Comparison of ENCODE assay signal across 9 mouse cellular contexts in the genomic region with DNA sequence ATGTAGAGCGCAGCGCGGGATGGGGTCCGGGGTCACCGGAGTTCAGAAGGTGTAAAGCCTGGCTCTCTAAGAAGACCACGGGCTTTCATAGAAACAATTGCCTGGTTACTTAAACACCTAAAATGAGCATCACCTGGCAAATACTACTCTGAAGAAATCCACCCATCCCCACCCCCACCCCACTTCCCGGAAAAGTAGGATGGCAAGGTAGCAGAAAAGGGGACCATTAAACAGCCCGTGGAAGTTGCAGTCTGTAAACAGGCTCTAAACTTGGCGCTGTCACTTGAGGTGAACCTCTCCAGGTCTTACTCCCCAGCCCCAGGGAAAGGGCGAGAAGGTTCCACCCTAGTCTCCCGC. TPM values are rescaled to one million over a fixed set of nuclear protein-coding genes. Genes with fewer than 3 reads are reported as not detected.
DNase-seq lines count a peak whose midpoint lies in the region; ATAC-seq and TF ChIP-seq lines count a peak whose summit lies in the region.
"Had no signal": no experiment of that assay in that cellular context is flagged by ENCODE, and none has a peak within 500 bp of the region (broad histone marks: within the 10 kb centered on the region; RNA-seq: fewer than 3 reads in every experiment).

No protein-coding gene starts in this region.

- no peak; the same call in none of the 2 replicates for ATAC-seq in forebrain, embryonic 15.5 days (replicated peaks)
- ATAC-seq in liver, embryonic 15.5 days (ENCODE audit: insufficient read depth), result no peak

- peaks cover 81% of the 10 kb centered on the region for H3K27me3 ChIP-seq in E14TG2a.4 (ENCODE audit: insufficient read depth, low read length)
- H3K27me3 ChIP-seq in forebrain, embryonic 15.5 days, result peaks cover 21% of the 10 kb centered on the region; the same call in 1 of the 2 replicates
- H3K27me3 ChIP-seq in liver, embryonic 15.5 days, result peaks cover 79% of the 10 kb centered on the region

- no peak for DNase-seq in gastrocnemius, adult 2 months
- DNase-seq in gastrocnemius, adult 18-20 months (ENCODE audit: low spot score), result no peak
- no peak for DNase-seq in frontal cortex, postnatal 36 days (ENCODE audit: low spot score in 2 of 2)
- DNase-seq in yolk sac, embryonic 10.5 days (ENCODE audit: low spot score), result no peak
- no peak for DNase-seq in left cerebral cortex, postnatal 36 days (ENCODE audit: low spot score in 2 of 2)

- intact Hi-C loops in gastrocnemius, adult 2 months (cut with DNase I), result no loop called here
- intact Hi-C loops in left cerebral cortex, postnatal 36 days (cut with DNase I), result loop anchor here (5.0 kb wide), 3 partner anchors 96 to 216 kb away; no protein-coding TSS in a partner anchor

- no peaks in the 10 kb centered on the region for H3K36me3 ChIP-seq in E14TG2a.4 (ENCODE audit: insufficient read depth, low read length)
- H3K36me3 ChIP-seq in forebrain, embryonic 15.5 days, result no peaks in the 10 kb centered on the region
- H3K36me3 ChIP-seq in liver, embryonic 15.5 days (replicated peaks), result no peaks in the 10 kb centered on the region

- peak overlapping the region; percentile 75 for H3K4me3 ChIP-seq in gastrocnemius, adult 2 months
- peak overlapping the region; percentile 85 for H3K4me3 ChIP-seq in E14TG2a.4 (replicated peaks; ENCODE audit: low read length)
- H3K4me3 ChIP-seq in forebrain, embryonic 15.5 days, result peak overlapping the region; percentile 80
- H3K4me3 ChIP-seq in liver, embryonic 15.5 days (replicated peaks), result peak overlapping the region; percentile 31

- no peaks in the 10 kb centered on the region for H3K9me3 ChIP-seq in E14TG2a.4 (ENCODE audit: low read length)
- no peaks in the 10 kb centered on the region for H3K9me3 ChIP-seq in forebrain, embryonic 15.5 days
- no peaks in the 10 kb centered on the region for H3K9me3 ChIP-seq in liver, embryonic 15.5 days (replicated peaks)

- no peak for TF ChIP-seq CTCF in gastrocnemius, adult 2 months (IDR thresholded peaks at IDR 0.05)
- TF ChIP-seq CTCF in E14TG2a.4 (conservative IDR thresholded peaks at IDR 0.05; ENCODE audit: low read length), result no peak

- 1% methylated on average over 11 of the region's 11 CpGs for WGBS in forebrain, embryonic 15.5 days
- 5% methylated on average over 11 of the region's 11 CpGs for WGBS in liver, embryonic 15.5 days (ENCODE audit: insufficient replicate concordance)

- peaks cover 20% of the 10 kb centered on the region for H3K4me1 ChIP-seq in E14TG2a.4 (replicated peaks; ENCODE audit: low read depth, low read length)
- H3K4me1 ChIP-seq in forebrain, embryonic 15.5 days, result peaks cover 33% of the 10 kb centered on the region
- H3K4me1 ChIP-seq in liver, embryonic 15.5 days (replicated peaks), result 0 out of 2 replicates have a peak, but pooled peaks cover 7% of the 10 kb centered on the region

- peak overlapping the region; percentile 100 for H3K4me2 ChIP-seq in forebrain, embryonic 15.5 days (replicated peaks)
- H3K4me2 ChIP-seq in liver, embryonic 15.5 days, result peak overlapping the region; percentile 61

- H3K27ac ChIP-seq in gastrocnemius, adult 2 months, result no peak overlapping the region
- H3K27ac ChIP-seq in forebrain, embryonic 15.5 days (replicated peaks), result peak overlapping the region; percentile 75; the same call in 1 of the 2 replicates
- no peak overlapping the region for H3K27ac ChIP-seq in liver, embryonic 15.5 days (replicated peaks)

- peak overlapping the region; percentile 76 for H3K9ac ChIP-seq in forebrain, embryonic 15.5 days (replicated peaks)
- H3K9ac ChIP-seq in liver, embryonic 15.5 days, result no peak overlapping the region

RNA-seq across cellular contexts. Expression of a gene that starts 0.6 kb away (rescaled TPM):
- total RNA-seq in gastrocnemius, adult 2 months (2021), result 1 to 10 TPM in 1 of 2 experiments, under 1 TPM in 1; 0.56 to 1.4 TPM
- total RNA-seq in gastrocnemius, adult 18-20 months (2021), result under 1 TPM; 0.73 to 0.85 TPM
- 24.8 and 28.1 TPM in 2 replicates for polyA plus RNA-seq in forebrain, embryonic 15.5 days (2015; fragmentation: Nextera tagmentation; extraction: Ambion mirVana)
- 0.03 and 0.07 TPM in 2 replicates for polyA plus RNA-seq in liver, embryonic 15.5 days (2015; fragmentation: Nextera tagmentation; extraction: Ambion mirVana)
- total RNA-seq in left cerebral cortex, postnatal 36 days (2021), result 100 to 1,000 TPM; 108 to 117 TPM
- total RNA-seq: megakaryocyte, adult 5-6 weeks had no signal

Comparison
In these comparisons a context has a peak if more than half of its experiments do, and no peak if none do; other contexts are left out.
1. H3K4me3 ChIP-seq: peak in every context shown above with its lines; median percentile 85 in E14TG2a.4; 80 in forebrain, embryonic 15.5 days; 75 in gastrocnemius, adult 2 months; 31 in liver, embryonic 15.5 days.
2. RNA of a gene that starts 0.6 kb away (total RNA-seq): 108 to 117 TPM in left cerebral cortex, postnatal 36 days; 0.56 to 1.4 TPM in gastrocnemius, adult 2 months and 0.73 to 0.85 TPM in gastrocnemius, adult 18-20 months; every median in the first group is over 10 times any median in the second.